Mouse (Mus musculus): ENCODE data around the gene Kif2a.

The Kif2a gene

GRCm38 (mm10) chr13:107021461-107022265 is at the start of gene Kif2a:
Gene Kif2a, minus strand, starts transcription at chr13:107022126.
- 3% methylated on average over 86 of the region's 87 CpGs for WGBS

GRCm38 (mm10) chr13:107069061-107069460 is 47.1 kb upstream of the Kif2a start:
- WGBS = 86% methylated on average over 1 of the region's 1 CpGs

- WGBS = 63% methylated on average over 10 of the region's 10 CpGs
Measured at GRCm38 (mm10) chr13:107065098-107065855, 43.4 kb upstream of the Kif2a start.

- 84% methylated on average over 2 of the region's 2 CpGs for WGBS
Measured at GRCm38 (mm10) chr13:107064263-107064662, 42.3 kb upstream of the Kif2a start.

- 79% methylated on average over 7 of the region's 7 CpGs for WGBS
Measured at GRCm38 (mm10) chr13:107063115-107063807, 41.3 kb upstream of the Kif2a start.

- WGBS = 63% methylated on average over 7 of the region's 7 CpGs
Measured at GRCm38 (mm10) chr13:107060098-107060497, 38.2 kb upstream of the Kif2a start.

- WGBS = 72% methylated on average over 3 of the region's 3 CpGs
Measured at GRCm38 (mm10) chr13:107059460-107059859, 37.5 kb upstream of the Kif2a start.

GRCm38 (mm10) chr13:107056318-107056717 is 34.4 kb upstream of the Kif2a start:
- 51% methylated on average over 4 of the region's 4 CpGs for WGBS

GRCm38 (mm10) chr13:107054496-107054895 is 32.6 kb upstream of the Kif2a start:
- 71% methylated on average over 4 of the region's 4 CpGs for WGBS

- 58% methylated on average over 3 of the region's 3 CpGs for WGBS
Measured at GRCm38 (mm10) chr13:107051342-107051741, 29.4 kb upstream of the Kif2a start.

GRCm38 (mm10) chr13:107044229-107044628 is 22.3 kb upstream of the Kif2a start:
- 46% methylated on average over 5 of the region's 5 CpGs for WGBS

GRCm38 (mm10) chr13:107042551-107042950 is 20.6 kb upstream of the Kif2a start:
- 74% methylated on average over 6 of the region's 6 CpGs for WGBS

- WGBS = 82% methylated on average over 4 of the region's 4 CpGs
Measured at GRCm38 (mm10) chr13:107039493-107039892, 17.6 kb upstream of the Kif2a start.

GRCm38 (mm10) chr13:107038346-107038745 is 16.4 kb upstream of the Kif2a start:
- WGBS = 95% methylated on average over 2 of the region's 2 CpGs

GRCm38 (mm10) chr13:107035511-107036113 is 13.7 kb upstream of the Kif2a start:
- WGBS = 84% methylated on average over 3 of the region's 3 CpGs

- 71% methylated on average over 4 of the region's 4 CpGs for WGBS
Measured at GRCm38 (mm10) chr13:107035078-107035477, 13.2 kb upstream of the Kif2a start.

GRCm38 (mm10) chr13:107034028-107034920 is 12.3 kb upstream of the Kif2a start:
- 46% methylated on average over 1 of the region's 1 CpGs for WGBS

- WGBS = 89% methylated on average over 4 of the region's 4 CpGs
Measured at GRCm38 (mm10) chr13:107027218-107027617, 5.3 kb upstream of the Kif2a start.

GRCm38 (mm10) chr13:107025663-107026062 is 3.7 kb upstream of the Kif2a start:
- WGBS = 48% methylated on average over 3 of the region's 3 CpGs

GRCm38 (mm10) chr13:107022266-107023171 is 593 bp upstream of the Kif2a start:
- WGBS = under 1% methylated on average over 78 of the region's 97 CpGs
